Mouse (Mus musculus): Measurements from ENCODE around the gene Art3. TPM values are rescaled to one million over a fixed set of nuclear protein-coding genes. Genes with fewer than 3 reads are reported as not detected.
A peak's percentile ranks its signal among the peaks of the same experiment; 100 is the strongest.
"Not testable (repeated sequence)": the region's sequence is repeated elsewhere in the genome, so short reads cannot be mapped to it uniquely, and the experiment has no call there.

Gene Art3
- polyA plus RNA-seq, 1 experiment from 2014 or later = 4.5 TPM

GRCm38 (mm10) chr5:92345006-92345405 lies 13.4 kb downstream of the Art3 start:
- H3K36me3 ChIP-seq = no peaks in the 10 kb centered on the region
- no peak overlapping the region for H3K4me3 ChIP-seq (replicated peaks)
- H3K27me3 ChIP-seq = peaks cover 14% of the 10 kb centered on the region; the same call in 1 of the 2 replicates
- no peaks in the 10 kb centered on the region for H3K9me3 ChIP-seq
- H3K27ac ChIP-seq = no peak overlapping the region
- 86% methylated on average over 8 of the region's 8 CpGs for WGBS
- H3K4me1 ChIP-seq (replicated peaks) = peaks cover 4% of the 10 kb centered on the region; the same call in 1 of the 2 replicates
- ATAC-seq (ENCODE audit: insufficient number of reproducible peaks, insufficient read depth, low FRiP score, low TSS enrichment, low read depth) = no peak
- no peak overlapping the region for H3K4me2 ChIP-seq
- H3K9ac ChIP-seq (replicated peaks) = no peak overlapping the region

- H3K9ac ChIP-seq (replicated peaks) = no peak within 1 kb of the TSS
Measured at GRCm38 (mm10) chr5:92348794-92349413, 17.3 kb downstream of the Art3 start, which contains the start of gene Cxcl10. Gene Cxcl10, minus strand, starts transcription at chr5:92348889.

GRCm38 (mm10) chr5:92349731-92350130 lies 18.1 kb downstream of the Art3 start:
- Histone ChIP-seq H3K36me3 (no peaks in the 10 kb centered on the region), H3K27ac (no peak overlapping the region), H3K4me1 (replicated peaks) (peaks cover 4% of the 10 kb centered on the region; the same call in 1 of the 2 replicates), H3K9ac (replicated peaks) (no peak overlapping the region), H3K27me3 (peaks cover 14% of the 10 kb centered on the region; the same call in 1 of the 2 replicates), H3K9me3 (no peaks in the 10 kb centered on the region), H3K4me3 (replicated peaks) (no peak overlapping the region), H3K4me2 (no peak overlapping the region)
- whole genome bisulfite sequencing = 86% methylated on average over 7 of the region's 7 CpGs
- no peak for ATAC-seq (ENCODE audit: insufficient number of reproducible peaks, insufficient read depth, low FRiP score, low TSS enrichment, low read depth)

More at GRCm38 (mm10) chr5:92348794-92349413, 17.3 kb downstream of the Art3 start, which contains the start of gene Cxcl10:
- Histone ChIP-seq H3K9me3 (no peaks in the 10 kb centered on the region), H3K27ac (no peak within 1 kb of the TSS), H3K4me1 (replicated peaks) (peaks cover 4% of the 10 kb centered on the region; the same call in 1 of the 2 replicates), H3K27me3 (peaks cover 14% of the 10 kb centered on the region; the same call in 1 of the 2 replicates), H3K4me2 (peak within 1 kb of the TSS; percentile 50), H3K4me3 (replicated peaks) (peak within 1 kb of the TSS; percentile 14), H3K36me3 (no peaks in the 10 kb centered on the region)
- ATAC-seq (ENCODE audit: insufficient number of reproducible peaks, insufficient read depth, low FRiP score, low TSS enrichment, low read depth) = no peak
- WGBS = 16% methylated on average over 14 of the region's 14 CpGs

- not testable (repeated sequence) for H3K4me3 ChIP-seq (replicated peaks); ATAC-seq (ENCODE audit: insufficient number of reproducible peaks, insufficient read depth, low FRiP score, low TSS enrichment, low read depth); H3K4me2 ChIP-seq; H3K36me3 ChIP-seq; H3K9ac ChIP-seq (replicated peaks); H3K4me1 ChIP-seq (replicated peaks); H3K27me3 ChIP-seq; H3K9me3 ChIP-seq; H3K27ac ChIP-seq
- 71% methylated on average over 4 of the region's 4 CpGs for WGBS
Measured at GRCm38 (mm10) chr5:92352716-92353115, 21.1 kb downstream of the Art3 start.

- Histone ChIP-seq H3K4me2 (peak overlapping the region; percentile 32; the same call in 1 of the 2 replicates), H3K4me1 (replicated peaks) (peaks cover 4% of the 10 kb centered on the region; the same call in 1 of the 2 replicates), H3K36me3 (no peaks in the 10 kb centered on the region), H3K4me3 (replicated peaks) (peak overlapping the region; percentile 22; the same call in 1 of the 2 replicates), H3K27ac (no peak overlapping the region), H3K9me3 (no peaks in the 10 kb centered on the region), H3K27me3 (no peaks in the 10 kb centered on the region), H3K9ac (replicated peaks) (no peak overlapping the region)
- WGBS = 41% methylated on average over 11 of the region's 11 CpGs
- ATAC-seq (ENCODE audit: insufficient number of reproducible peaks, insufficient read depth, low FRiP score, low TSS enrichment, low read depth) = no peak
Measured at GRCm38 (mm10) chr5:92353517-92353916, 21.9 kb downstream of the Art3 start.

- Histone ChIP-seq H3K27ac (no peak overlapping the region), H3K27me3 (no peaks in the 10 kb centered on the region), H3K9me3 (no peaks in the 10 kb centered on the region), H3K4me2 (no peak overlapping the region), H3K4me3 (replicated peaks) (no peak overlapping the region), H3K36me3 (no peaks in the 10 kb centered on the region), H3K4me1 (replicated peaks) (no peaks in the 10 kb centered on the region), H3K9ac (replicated peaks) (no peak overlapping the region)
- peak; percentile 56; the same call in 1 of the 2 replicates for ATAC-seq (ENCODE audit: insufficient number of reproducible peaks, insufficient read depth, low FRiP score, low TSS enrichment, low read depth)
- 27% methylated on average over 12 of the region's 12 CpGs for WGBS
Measured at GRCm38 (mm10) chr5:92358033-92358432, 26.4 kb downstream of the Art3 start.

- no peak overlapping the region for H3K27ac ChIP-seq
- 84% methylated on average over 11 of the region's 11 CpGs for WGBS
- no peak overlapping the region for H3K4me2 ChIP-seq
- no peak for ATAC-seq (ENCODE audit: insufficient number of reproducible peaks, insufficient read depth, low FRiP score, low TSS enrichment, low read depth)
- no peaks in the 10 kb centered on the region for H3K36me3 ChIP-seq
- H3K4me1 ChIP-seq (replicated peaks) = no peaks in the 10 kb centered on the region
- no peak overlapping the region for H3K9ac ChIP-seq (replicated peaks)
- H3K9me3 ChIP-seq = no peaks in the 10 kb centered on the region
- no peak overlapping the region for H3K4me3 ChIP-seq (replicated peaks)
- no peaks in the 10 kb centered on the region for H3K27me3 ChIP-seq
Measured at GRCm38 (mm10) chr5:92358767-92359455, 27.3 kb downstream of the Art3 start.

- Histone ChIP-seq H3K27me3 (0 out of 2 replicates have a peak, but pooled peaks cover 4% of the 10 kb centered on the region), H3K36me3 (no peaks in the 10 kb centered on the region), H3K4me1 (replicated peaks) (no peaks in the 10 kb centered on the region), H3K9ac (replicated peaks) (no peak overlapping the region), H3K27ac (no peak overlapping the region), H3K4me2 (no peak overlapping the region), H3K4me3 (replicated peaks) (no peak overlapping the region), H3K9me3 (no peaks in the 10 kb centered on the region)
- 11% methylated on average over 4 of the region's 4 CpGs for WGBS
- no peak for ATAC-seq (ENCODE audit: insufficient number of reproducible peaks, insufficient read depth, low FRiP score, low TSS enrichment, low read depth)
Measured at GRCm38 (mm10) chr5:92363179-92363578, 31.6 kb downstream of the Art3 start.

GRCm38 (mm10) chr5:92364011-92364410 lies 32.4 kb downstream of the Art3 start:
- Histone ChIP-seq H3K36me3 (no peaks in the 10 kb centered on the region), H3K4me1 (replicated peaks) (peaks cover 2% of the 10 kb centered on the region; the same call in 1 of the 2 replicates), H3K9ac (replicated peaks) (no peak overlapping the region), H3K4me2 (no peak overlapping the region), H3K27ac (no peak overlapping the region), H3K4me3 (replicated peaks) (no peak overlapping the region), H3K27me3 (0 out of 2 replicates have a peak, but pooled peaks cover 4% of the 10 kb centered on the region), H3K9me3 (no peaks in the 10 kb centered on the region)
- 91% methylated on average over 5 of the region's 5 CpGs for WGBS
- ATAC-seq (ENCODE audit: insufficient number of reproducible peaks, insufficient read depth, low FRiP score, low TSS enrichment, low read depth) = no peak

GRCm38 (mm10) chr5:92365146-92365705 lies 33.6 kb downstream of the Art3 start:
- no peak for ATAC-seq (ENCODE audit: insufficient number of reproducible peaks, insufficient read depth, low FRiP score, low TSS enrichment, low read depth)
- Histone ChIP-seq H3K27ac (no peak overlapping the region), H3K4me2 (no peak overlapping the region), H3K4me1 (replicated peaks) (peaks cover 7% of the 10 kb centered on the region; the same call in 1 of the 2 replicates), H3K9ac (replicated peaks) (no peak overlapping the region), H3K4me3 (replicated peaks) (no peak overlapping the region), H3K27me3 (0 out of 2 replicates have a peak, but pooled peaks cover 4% of the 10 kb centered on the region), H3K36me3 (no peaks in the 10 kb centered on the region), H3K9me3 (no peaks in the 10 kb centered on the region)
- whole genome bisulfite sequencing = 77% methylated on average over 11 of the region's 11 CpGs

- Histone ChIP-seq H3K27ac (no peak overlapping the region), H3K9ac (replicated peaks) (no peak overlapping the region), H3K36me3 (no peaks in the 10 kb centered on the region), H3K4me2 (no peak overlapping the region), H3K27me3 (0 out of 2 replicates have a peak, but pooled peaks cover 4% of the 10 kb centered on the region), H3K4me1 (replicated peaks) (peaks cover 7% of the 10 kb centered on the region; the same call in 1 of the 2 replicates), H3K9me3 (no peaks in the 10 kb centered on the region), H3K4me3 (replicated peaks) (no peak overlapping the region)
- no peak for ATAC-seq (ENCODE audit: insufficient number of reproducible peaks, insufficient read depth, low FRiP score, low TSS enrichment, low read depth)
- 73% methylated on average over 6 of the region's 6 CpGs for WGBS
Measured at GRCm38 (mm10) chr5:92366565-92366964, 34.9 kb downstream of the Art3 start.

Measured in limb, embryonic 12.5 days (tissue).